Mouse (Mus musculus): Measurements from ENCODE around the gene St3gal4.

Gene St3gal4

GRCm38 (mm10) chr9:35105884-35106880 is 12.9 kb downstream of the St3gal4 start:
- DNase-seq: no peak

DNA sequence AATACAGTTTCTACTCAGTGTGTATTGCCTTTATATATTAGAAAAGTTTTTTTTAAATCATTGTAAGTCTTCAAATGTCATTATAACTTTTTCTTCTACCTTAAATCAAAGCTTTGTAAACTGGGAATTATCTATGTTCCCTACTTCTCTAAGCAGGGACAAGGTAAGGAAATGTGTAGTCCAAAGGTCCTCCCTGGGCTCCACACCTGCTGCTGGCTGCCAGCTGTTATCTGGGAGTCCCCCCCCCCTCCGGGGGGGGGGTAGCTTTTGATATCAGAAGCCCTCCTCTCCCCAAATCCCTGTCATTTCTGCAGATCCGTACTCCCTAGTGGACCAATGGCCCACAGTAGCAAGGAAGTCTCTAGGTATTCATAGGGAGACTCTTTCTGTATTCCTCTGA is 13.6 kb downstream of the St3gal4 start:
- DNase-seq: no peak

DNA sequence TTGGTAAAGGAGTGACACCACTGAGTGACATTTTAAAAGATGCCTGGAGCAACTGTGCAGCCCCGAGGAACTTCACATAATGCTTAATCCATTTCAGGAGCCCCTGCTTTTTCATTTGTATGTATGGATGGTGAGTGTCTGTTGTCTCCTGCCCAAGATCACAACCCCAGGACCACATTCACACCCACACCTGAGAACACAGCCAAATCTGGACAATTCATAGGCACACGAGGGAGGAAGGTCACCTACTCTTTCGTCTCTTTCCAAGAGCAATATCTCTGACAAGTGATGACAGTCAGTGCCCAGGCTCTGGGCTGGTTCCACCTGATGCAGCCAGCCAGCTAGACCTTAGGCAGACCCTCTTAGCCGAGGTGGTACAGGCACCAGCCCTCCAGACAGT is 14.4 kb downstream of the St3gal4 start:
- no peak for DNase-seq

GRCm38 (mm10) chr9:35098762-35099161 is 20.3 kb downstream of the St3gal4 start:
- DNase-seq: no peak

- DNase-seq: no peak
Measured at GRCm38 (mm10) chr9:35097901-35098300, 21.2 kb downstream of the St3gal4 start.

DNA sequence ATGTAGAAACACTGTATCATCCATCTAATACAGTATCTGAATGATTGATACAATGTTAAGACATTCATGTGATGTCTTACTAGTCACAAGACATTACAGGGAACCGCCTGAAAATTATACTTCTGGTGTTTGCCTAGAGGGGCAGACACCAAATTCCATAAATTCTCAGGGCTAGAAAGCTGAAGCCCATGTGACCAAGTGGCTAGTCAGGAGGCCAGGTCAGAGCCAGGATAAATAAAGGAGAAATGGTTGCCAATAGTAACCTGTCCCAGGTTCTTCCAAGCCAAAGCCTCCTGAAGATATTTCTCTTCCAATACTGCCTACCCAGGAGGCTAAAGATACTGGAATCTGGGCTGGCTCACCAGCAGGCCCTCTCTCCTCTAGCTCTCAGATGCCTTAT is 23.3 kb downstream of the St3gal4 start:
- DNase-seq: no peak

DNA sequence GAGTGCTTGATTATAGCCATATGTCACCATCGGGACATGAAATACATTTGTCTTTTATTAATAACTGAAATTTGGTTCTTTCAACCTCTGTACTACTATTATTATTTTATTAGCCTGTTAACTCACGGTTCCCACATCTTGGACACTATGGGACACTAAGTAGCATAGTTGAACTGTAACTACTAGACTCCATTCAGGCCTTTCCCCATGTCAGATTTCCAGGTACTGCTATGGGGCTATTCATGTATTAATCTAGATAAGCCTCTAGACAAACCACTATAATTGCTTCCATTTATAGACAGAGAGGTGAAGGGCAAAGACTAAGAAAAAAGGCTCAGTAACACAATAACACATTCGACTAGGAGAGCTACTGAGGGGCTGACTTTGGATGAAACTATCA is 25.7 kb downstream of the St3gal4 start:
- no peak for DNase-seq

GRCm38 (mm10) chr9:35092904-35093303 is 26.2 kb downstream of the St3gal4 start:
- DNase-seq: no peak

DNA sequence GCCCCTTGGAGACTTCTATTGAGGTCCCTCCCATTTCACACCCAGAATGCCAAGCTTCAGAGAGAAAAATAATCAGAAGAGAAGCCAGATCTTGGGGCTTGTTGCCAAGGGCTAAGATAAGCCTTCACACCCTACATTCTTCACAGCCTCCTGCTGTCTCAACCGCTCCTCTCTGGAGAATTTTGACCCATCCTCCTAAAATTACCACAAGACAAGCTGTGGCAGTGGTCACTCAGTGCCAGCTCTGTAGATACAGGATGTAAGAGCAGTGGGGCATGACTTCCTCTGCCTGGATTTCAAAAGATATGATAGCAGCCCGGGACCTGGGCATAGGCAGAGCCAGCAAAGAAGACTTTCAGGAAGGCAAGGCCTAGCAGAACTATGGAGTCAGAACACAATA is 57.6 kb downstream of the St3gal4 start:
- DNase-seq: no peak

- no peak for DNase-seq
Measured at GRCm38 (mm10) chr9:35059881-35060280, 59.2 kb downstream of the St3gal4 start.

- DNase-seq: peak; percentile 53 to 67
Measured at GRCm38 (mm10) chr9:35058596-35059354, 60.3 kb downstream of the St3gal4 start.

- DNase-seq: no peak
Measured at GRCm38 (mm10) chr9:35058186-35058585, 60.9 kb downstream of the St3gal4 start.

DNA sequence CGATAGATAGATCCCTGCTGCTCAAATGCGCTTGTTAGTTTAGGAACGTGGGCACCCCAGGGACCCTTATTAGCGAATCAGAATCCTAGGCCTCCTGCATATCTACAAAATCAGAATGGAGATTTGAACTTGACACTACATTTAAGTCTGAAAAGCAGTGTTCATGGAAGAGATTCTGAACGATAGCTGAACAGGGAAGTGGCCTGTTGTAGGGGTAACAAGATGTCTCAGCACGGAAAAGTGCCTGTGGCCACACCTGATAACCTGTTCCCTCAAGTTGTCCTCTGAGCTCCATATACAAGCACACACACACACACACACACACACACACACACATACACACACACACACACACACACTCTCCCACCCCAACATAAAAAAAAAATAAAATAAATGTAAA is 61.4 kb downstream of the St3gal4 start:
- no peak for DNase-seq

DNA sequence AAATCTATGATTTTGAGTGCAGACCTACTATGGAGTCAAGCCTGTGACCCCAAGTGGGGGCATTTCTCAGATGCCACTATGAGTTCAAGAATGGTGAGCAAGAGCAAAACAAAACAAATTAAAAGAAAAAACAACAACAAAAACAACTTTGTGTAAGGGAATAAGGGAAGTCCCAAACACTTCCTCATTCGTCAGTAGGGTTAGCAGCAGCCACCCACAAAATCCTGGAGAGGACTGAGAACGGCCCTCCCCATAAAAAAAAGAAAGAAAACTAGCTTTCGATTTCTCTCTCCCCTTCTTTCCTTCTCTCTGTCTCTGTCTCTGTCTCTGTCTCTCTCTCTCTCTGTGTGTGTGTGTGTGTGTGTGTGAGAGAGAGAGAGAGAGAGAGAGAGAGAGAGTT is 62.5 kb downstream of the St3gal4 start:
- DNase-seq: no peak

DNA sequence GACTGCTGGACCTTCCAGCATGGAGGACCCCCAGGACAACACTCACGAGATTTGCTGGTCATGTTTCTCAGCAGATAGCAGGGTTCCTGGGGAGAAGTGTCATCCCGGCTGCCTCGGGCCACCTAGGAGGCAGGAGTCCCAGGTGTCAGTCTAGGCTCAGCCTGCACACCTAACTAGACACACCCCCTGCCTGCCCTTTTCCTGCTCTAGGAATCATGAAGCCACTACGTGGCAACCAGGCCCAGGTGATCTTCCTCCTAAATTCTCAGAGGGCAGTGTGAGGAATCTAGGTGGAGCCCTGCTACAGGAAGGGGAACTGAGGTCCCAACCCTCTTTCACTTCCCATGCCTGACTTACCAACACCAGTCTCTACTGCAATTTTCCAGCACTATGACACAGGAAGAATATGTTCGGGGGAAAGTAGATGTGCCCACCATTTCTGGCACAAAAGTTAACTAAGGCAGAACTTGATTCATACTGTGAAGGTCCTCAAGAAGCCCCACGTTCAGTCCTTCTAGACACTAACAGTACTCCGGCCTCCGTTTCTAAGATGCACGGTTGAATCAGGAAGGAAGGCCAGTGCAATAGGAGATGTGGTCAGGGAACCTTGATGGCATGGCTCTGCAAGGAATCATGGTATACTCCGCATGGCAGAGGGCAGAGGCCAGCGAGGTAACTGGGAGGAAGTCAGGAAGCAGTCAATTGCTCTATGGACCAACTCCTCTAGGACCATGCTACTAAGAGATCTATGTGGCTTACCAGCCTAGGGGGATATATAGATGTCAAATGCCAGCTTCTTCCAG is 63.3 kb downstream of the St3gal4 start:
- DNase-seq: no peak

DNA sequence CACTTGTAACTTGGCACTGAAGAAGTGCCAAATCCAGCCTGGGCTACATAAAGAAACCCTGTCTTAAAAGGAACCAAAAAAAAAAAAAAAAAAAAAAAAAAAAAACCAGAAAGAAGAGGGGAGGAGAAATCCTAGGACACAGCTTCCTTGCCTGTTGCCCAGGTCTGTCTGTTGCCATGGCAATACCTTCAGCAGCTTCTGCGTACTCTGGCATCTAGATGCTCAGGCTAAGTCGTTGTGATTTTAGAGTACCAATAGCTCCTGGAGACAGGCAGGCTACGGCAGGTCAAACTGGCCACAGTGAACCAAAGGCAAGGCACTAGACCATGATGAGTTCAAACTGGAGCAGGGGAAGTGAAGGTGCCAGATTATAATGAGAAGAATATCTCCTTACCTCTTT is 65.4 kb downstream of the St3gal4 start:
- no peak for DNase-seq

GRCm38 (mm10) chr9:35053081-35053480 is 66.0 kb downstream of the St3gal4 start:
- no peak for DNase-seq

GRCm38 (mm10) chr9:35052671-35053070 is 66.4 kb downstream of the St3gal4 start:
- no peak for DNase-seq

GRCm38 (mm10) chr9:35051666-35052065 is 67.4 kb downstream of the St3gal4 start:
- peak; percentile 24 to 63 for DNase-seq

- DNase-seq: no peak
Measured at GRCm38 (mm10) chr9:35050701-35051454, 68.2 kb downstream of the St3gal4 start.

DNA sequence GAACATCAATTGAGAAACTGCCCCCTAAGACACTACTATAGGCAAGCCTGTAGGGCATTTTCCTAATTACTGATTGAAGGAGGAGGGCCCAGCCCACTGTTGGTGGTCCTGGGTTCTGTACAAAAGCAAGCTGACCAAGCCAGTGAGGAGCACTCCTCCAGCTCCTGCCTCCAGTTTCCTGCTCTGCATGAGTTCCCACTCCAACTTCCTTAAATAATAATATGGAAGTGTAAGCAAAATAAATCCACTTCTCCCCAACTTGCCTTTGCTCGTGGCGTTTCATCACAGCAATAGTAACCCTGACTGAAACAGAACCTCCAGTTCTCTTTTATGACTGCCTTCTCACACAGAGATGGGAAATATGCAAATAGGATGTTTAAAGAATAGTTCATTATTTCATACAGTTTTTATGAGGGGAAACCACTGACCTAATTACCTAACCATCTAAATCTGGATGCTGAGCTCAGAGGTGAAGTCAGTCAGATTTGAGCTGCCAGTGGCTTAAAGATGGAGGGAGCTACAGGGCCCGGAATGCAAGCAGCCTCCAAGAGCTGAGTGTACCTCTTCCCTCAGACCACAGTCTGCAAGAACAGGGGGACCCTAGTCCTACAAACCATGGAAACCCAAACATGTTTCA is 69.1 kb downstream of the St3gal4 start:
- no peak for DNase-seq

GRCm38 (mm10) chr9:35048449-35048848 is 70.6 kb downstream of the St3gal4 start:
- DNase-seq: no peak

All from kidney, postnatal 25 days (tissue).